Comparison of ENCODE assay signal across 13 mouse cellular contexts in the genomic region with DNA sequence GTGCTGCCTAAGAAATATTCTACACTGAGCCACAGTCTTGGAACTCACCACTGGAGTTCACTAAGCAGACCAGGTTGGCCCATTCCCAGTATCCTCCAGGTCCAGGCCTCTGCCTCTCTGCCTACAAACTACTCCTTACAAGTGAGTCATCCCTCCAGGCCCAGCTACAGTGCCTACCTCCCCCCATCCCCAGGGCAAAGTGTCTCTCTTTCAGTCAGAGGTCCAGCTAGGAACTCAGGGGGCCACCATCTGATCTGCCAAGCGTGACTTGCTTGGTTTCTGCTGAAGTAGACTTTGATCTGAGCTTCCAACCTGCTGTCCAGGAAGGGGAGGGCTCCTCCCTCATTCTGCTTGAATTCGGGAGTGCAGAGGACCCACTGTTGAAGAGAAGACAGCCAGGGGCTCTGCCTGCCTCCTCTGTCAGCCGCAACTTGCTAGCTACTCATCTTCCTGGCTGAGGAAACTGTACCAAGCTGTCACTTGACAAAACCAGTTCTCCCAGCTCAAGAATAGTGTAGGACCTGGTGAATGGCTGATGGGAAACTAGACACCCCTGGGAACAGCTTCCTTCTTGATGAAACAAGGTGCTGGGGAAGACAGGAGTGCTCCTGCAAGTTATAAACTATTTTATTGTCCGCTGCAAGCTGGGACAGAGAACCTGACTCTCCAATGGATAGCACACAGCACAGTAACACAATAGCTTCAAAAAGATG. TPM values are rescaled to one million over a fixed set of nuclear protein-coding genes. Genes with fewer than 3 reads are reported as not detected.
DNase-seq lines count a peak whose midpoint lies in the region; ATAC-seq and TF ChIP-seq lines count a peak whose summit lies in the region.
"Had no signal": no experiment of that assay in that cellular context is flagged by ENCODE, and none has a peak within 500 bp of the region (broad histone marks: within the 10 kb centered on the region; RNA-seq: fewer than 3 reads in every experiment).

No protein-coding gene starts in this region.

- H3K4me2 ChIP-seq in heart, embryonic 16.5 days (ENCODE audit: low read depth, low read length), result no peak overlapping the region
- H3K4me2 ChIP-seq in limb, embryonic 14.5 days (replicated peaks; ENCODE audit: low read depth, low read length, severe bottlenecking), result no peak overlapping the region
- H3K4me2 ChIP-seq: heart, embryonic 11.5 days; hindbrain, embryonic 15.5 days had no signal

- intact Hi-C loops in heart, postnatal 10 days (cut with DNase I), result no loop called here

- H3K27ac ChIP-seq in heart, embryonic 16.5 days (ENCODE audit: low read length), result peak overlapping the region; percentile 25; the same call in 1 of the 2 replicates
- no peak overlapping the region for H3K27ac ChIP-seq in limb, embryonic 14.5 days (replicated peaks; ENCODE audit: low read depth, low read length)
- H3K27ac ChIP-seq: hindbrain, embryonic 15.5 days; liver, embryonic 14.5 days had no signal

- H3K4me3 ChIP-seq in heart, embryonic 16.5 days (ENCODE audit: low read length), result no peak overlapping the region
- no peak overlapping the region for H3K4me3 ChIP-seq in limb, embryonic 14.5 days (replicated peaks; ENCODE audit: low read length)
- H3K4me3 ChIP-seq: hindbrain, embryonic 15.5 days had no signal

- no peaks in the 10 kb centered on the region for H3K9me3 ChIP-seq in heart, embryonic 16.5 days (replicated peaks; ENCODE audit: control insufficient read depth, low read length)
- H3K9me3 ChIP-seq in limb, embryonic 14.5 days (ENCODE audit: control insufficient read depth, low read length), result no peaks in the 10 kb centered on the region
- H3K9me3 ChIP-seq: hindbrain, embryonic 15.5 days had no signal

- no peak for TF ChIP-seq POLR2A in limb, embryonic 14.5 days (IDR thresholded peaks at IDR 0.05; ENCODE audit: borderline replicate concordance, extremely low read depth, insufficient read depth, insufficient read length)

- H3K9ac ChIP-seq in heart, embryonic 16.5 days (ENCODE audit: low read length), result no peak overlapping the region
- no peak overlapping the region for H3K9ac ChIP-seq in limb, embryonic 14.5 days (ENCODE audit: low read depth, low read length, severe bottlenecking)
- H3K9ac ChIP-seq: hindbrain, embryonic 15.5 days; liver, embryonic 14.5 days had no signal

- WGBS in heart, embryonic 16.5 days, result 64% methylated on average over 4 of the region's 4 CpGs
- WGBS in limb, embryonic 14.5 days, result 38% methylated on average over 4 of the region's 4 CpGs

- H3K4me1 ChIP-seq in heart, embryonic 16.5 days (ENCODE audit: control insufficient read depth, insufficient read depth, low read length), result peaks cover 19% of the 10 kb centered on the region
- peaks cover 18% of the 10 kb centered on the region for H3K4me1 ChIP-seq in limb, embryonic 14.5 days (ENCODE audit: control insufficient read depth, insufficient read depth, low read length)

- no peak for ATAC-seq in heart, embryonic 16.5 days (replicated peaks; ENCODE audit: extremely low read depth, insufficient read depth, low FRiP score)
- no peak for ATAC-seq in limb, embryonic 14.5 days (ENCODE audit: low FRiP score, low read depth)

- no peaks in the 10 kb centered on the region for H3K36me3 ChIP-seq in heart, embryonic 16.5 days (ENCODE audit: control insufficient read depth, insufficient read depth)
- H3K36me3 ChIP-seq in limb, embryonic 14.5 days (ENCODE audit: control insufficient read depth, insufficient read depth, low read length), result no peaks in the 10 kb centered on the region
- H3K36me3 ChIP-seq: hindbrain, embryonic 15.5 days had no signal

- DNase-seq in heart, postnatal 10 days, result no peak
- peak; percentile 60 for DNase-seq in NIH3T3 (ENCODE audit: low read depth)
- DNase-seq in kidney, adult 18-20 months, result peak; percentile 69
- DNase-seq in limb, embryonic 14.5 days (ENCODE audit: low spot score), result peak; percentile 52
- DNase-seq in spleen, postnatal 4 days (ENCODE audit: low spot score in 2 of 2), result no peak
- no peak for DNase-seq in gastrocnemius, postnatal 10 days
- no peak for DNase-seq in urinary bladder, postnatal 4 days (ENCODE audit: low spot score in 2 of 2)
- DNase-seq: cerebellum, adult 18-20 months; retina, postnatal 1 day had no signal

- no peaks in the 10 kb centered on the region; the same call in 1 of the 2 replicates for H3K27me3 ChIP-seq in heart, embryonic 16.5 days (ENCODE audit: control insufficient read depth, insufficient read depth, low read length)
- no peaks in the 10 kb centered on the region for H3K27me3 ChIP-seq in limb, embryonic 14.5 days (ENCODE audit: control insufficient read depth, insufficient read depth, low read length)
- H3K27me3 ChIP-seq: hindbrain, embryonic 15.5 days had no signal

RNA-seq across cellular contexts. Expression of gene Ccdc88c, which starts 25.9 kb away (rescaled TPM):
- polyA plus RNA-seq in heart, embryonic 16.5 days (2015; fragmentation: Nextera tagmentation; extraction: Ambion mirVana), result 4.3 and 5.5 TPM in 2 replicates
- total RNA-seq in heart, postnatal 10 days (2021), result 10 to 100 TPM; 11.9 to 13.2 TPM
- polyA plus RNA-seq in limb, embryonic 14.5 days (2012; rRNA removed), result 5.5 and 6.5 TPM in 2 replicates
- 4.9 and 5.2 TPM in 2 replicates for polyA plus RNA-seq in limb, embryonic 14.5 days (2014; fragmentation: Nextera tagmentation; extraction: Ambion mirVana)
- 10 to 100 TPM; 49.5 to 57.8 TPM for total RNA-seq in gastrocnemius, postnatal 10 days (2021)

Comparison
In these comparisons a context has a peak if more than half of its experiments do, and no peak if none do; other contexts are left out.
1. DNase-seq: peak in NIH3T3 (single experiment), kidney, adult 18-20 months (single experiment) and limb, embryonic 14.5 days (single experiment); none in heart, postnatal 10 days (0 of 2), spleen, postnatal 4 days (0 of 2), gastrocnemius, postnatal 10 days (single experiment) and urinary bladder, postnatal 4 days (0 of 2).